Mouse (Mus musculus) activated CD4-positive, CD25-positive, alpha-beta regulatory T cell, adult 4 months (primary cell): ENCODE results near the gene Med4. TPM values are rescaled to one million over a fixed set of nuclear protein-coding genes. Genes with fewer than 3 reads are reported as not detected.

ENCODE experiments used
- ATAC-seq: one replicate; pipeline ENCODE4 v1.8.0; 2017
- polyA plus RNA-seq, 2 experiments: library from polyadenylated mRNA; unstranded; fragments of 100-300 nt; shearing (Covaris generic); gene quantifications; one replicate each; pipeline ENCODE4 v1.2.1; 2017

Med4 gene
- polyA plus RNA-seq: 10 to 100 TPM; 56.3 to 65.1 TPM

GRCm38 (mm10) chr14:73509765-73510423, at the start of gene Med4:
TSS of gene Med4 (plus strand) at chr14:73510025.
- peak; percentile 69 for ATAC-seq

- ATAC-seq: no peak
These were observed 49.2 kb upstream of the Med4 start for GRCm38 (mm10) chr14:73460514-73461134.

- no peak for ATAC-seq
These were observed 47.6 kb upstream of the Med4 start for GRCm38 (mm10) chr14:73462211-73462610.

- ATAC-seq: no peak
These were observed 42.1 kb upstream of the Med4 start for GRCm38 (mm10) chr14:73467697-73468096.

- ATAC-seq: no peak
These were observed 40.3 kb upstream of the Med4 start for GRCm38 (mm10) chr14:73469506-73469905.

GRCm38 (mm10) chr14:73470593-73470992, 39.2 kb upstream of the Med4 start:
- ATAC-seq: no peak

GRCm38 (mm10) chr14:73472205-73472604, 37.6 kb upstream of the Med4 start:
- ATAC-seq: no peak

- ATAC-seq: no peak
These were observed 36.0 kb upstream of the Med4 start for GRCm38 (mm10) chr14:73473670-73474460.

- ATAC-seq: peak; percentile 59
These were observed 35.2 kb upstream of the Med4 start for GRCm38 (mm10) chr14:73474636-73475093.

GRCm38 (mm10) chr14:73475506-73475905, 34.3 kb upstream of the Med4 start:
- no peak for ATAC-seq

GRCm38 (mm10) chr14:73476361-73476934, 33.4 kb upstream of the Med4 start:
- ATAC-seq: peak; percentile 32

- ATAC-seq: no peak
These were observed 32.7 kb upstream of the Med4 start for GRCm38 (mm10) chr14:73477077-73477476.

GRCm38 (mm10) chr14:73478321-73478720, 31.5 kb upstream of the Med4 start:
- ATAC-seq: no peak

GRCm38 (mm10) chr14:73479771-73480170, 30.1 kb upstream of the Med4 start:
- ATAC-seq: no peak

- no peak for ATAC-seq
These were observed 26.2 kb upstream of the Med4 start for GRCm38 (mm10) chr14:73483516-73484229.

- no peak for ATAC-seq
These were observed 25.3 kb upstream of the Med4 start for GRCm38 (mm10) chr14:73484366-73485110.

GRCm38 (mm10) chr14:73486641-73487040, 23.2 kb upstream of the Med4 start:
- no peak for ATAC-seq

- ATAC-seq: no peak
These were observed 16.5 kb upstream of the Med4 start for GRCm38 (mm10) chr14:73493356-73493755.

- no peak for ATAC-seq
These were observed 15.7 kb upstream of the Med4 start for GRCm38 (mm10) chr14:73494122-73494521.

GRCm38 (mm10) chr14:73495753-73496152, 14.1 kb upstream of the Med4 start:
- no peak for ATAC-seq

GRCm38 (mm10) chr14:73501283-73501682, 8.5 kb upstream of the Med4 start:
- ATAC-seq: no peak

- ATAC-seq: no peak
These were observed 8.1 kb upstream of the Med4 start for GRCm38 (mm10) chr14:73501721-73502120.
